Mouse (Mus musculus) cerebellum, adult 2 months (tissue): Measurements from ENCODE around the gene Jam3.

Experiments used
- CTCF ChIP-seq: fragments of 200-500 bp; IDR thresholded peaks from 2 replicates; pipeline ENCODE4 v1.5.1; 2011; ENCODE audit warnings: low read depth, mild to moderate bottlenecking, control low read depth, low read length, moderate library complexity, borderline replicate concordance; ENCODE audit not compliant: insufficient read depth
- POLR2A ChIP-seq: fragments of 200-500 bp; IDR thresholded peaks from 2 replicates; pipeline ENCODE4 v1.6.1; 2011; ENCODE audit warnings: low read length, control low read depth, borderline replicate concordance; ENCODE audit not compliant: insufficient read depth

- TF ChIP-seq CTCF (no peak), POLR2A (no peak)
Observed at GRCm38 (mm10) chr9:27189306-27189705, 34.1 kb upstream of the Jam3 start.
